Mouse (Mus musculus) left cerebral cortex, postnatal 10 days (tissue): ENCODE measurements around the gene Srp68. TPM values are rescaled to one million over a fixed set of nuclear protein-coding genes. Genes with fewer than 3 reads are reported as not detected.

Experiments used
- DNase-seq, 2 experiments: peaks; one replicate each; pipeline ENCODE4 v3.0.0; 2021 to 2022; ENCODE audit warnings: low spot score in 2 of 2, mixed read lengths in 1 of 2; ENCODE audit errors: extremely low spot score in 1 of 2
- intact Hi-C: fragments of 180-260 bp; cut with DNase I; formaldehyde crosslinking; loops from one replicate; pipeline ENCODE4 v1.15.1; 2025
- total RNA-seq, 2 experiments: library from RNA; stranded (reverse); gene quantifications; 2 replicates each; pipeline ENCODE4 v1.2.3; 2021

The Srp68 gene
- total RNA-seq, 2 experiments from 2014 or later, result 52.5 to 56.3 TPM

DNA sequence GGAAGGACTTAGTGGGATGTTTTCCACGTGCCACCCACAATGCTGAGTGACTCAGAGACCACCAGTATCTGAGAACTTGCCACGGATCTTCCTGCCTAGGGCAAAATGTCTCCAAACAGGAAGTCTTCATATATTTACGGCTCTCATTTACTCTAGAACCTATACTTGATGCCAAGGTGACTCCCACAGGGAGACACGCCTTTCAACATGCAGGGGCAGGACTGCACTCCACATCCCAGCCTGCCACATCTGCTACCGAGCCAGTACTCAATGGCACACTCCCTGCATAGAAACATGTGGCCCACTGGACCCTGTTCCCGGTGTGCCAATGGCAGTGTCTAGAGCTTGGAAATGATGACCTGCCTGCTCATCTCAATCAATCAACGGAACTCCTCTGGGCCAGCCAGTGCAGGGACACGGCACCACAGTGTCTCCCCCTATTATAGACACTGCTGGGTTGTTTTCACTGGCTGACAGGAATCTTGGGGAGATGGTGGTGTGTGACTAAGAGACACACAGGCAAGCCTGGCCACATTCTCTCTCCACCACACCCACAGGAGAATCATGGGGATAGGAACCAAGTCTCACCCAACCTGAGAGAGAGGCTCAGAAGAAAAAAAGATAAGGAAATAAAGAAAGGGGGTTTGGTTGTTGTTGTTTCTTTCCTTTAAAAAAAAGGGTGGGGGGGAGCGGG is 17.9 kb downstream of the Srp68 start:
- DNase-seq, result no peak
- intact Hi-C loops, result no loop called here

DNA sequence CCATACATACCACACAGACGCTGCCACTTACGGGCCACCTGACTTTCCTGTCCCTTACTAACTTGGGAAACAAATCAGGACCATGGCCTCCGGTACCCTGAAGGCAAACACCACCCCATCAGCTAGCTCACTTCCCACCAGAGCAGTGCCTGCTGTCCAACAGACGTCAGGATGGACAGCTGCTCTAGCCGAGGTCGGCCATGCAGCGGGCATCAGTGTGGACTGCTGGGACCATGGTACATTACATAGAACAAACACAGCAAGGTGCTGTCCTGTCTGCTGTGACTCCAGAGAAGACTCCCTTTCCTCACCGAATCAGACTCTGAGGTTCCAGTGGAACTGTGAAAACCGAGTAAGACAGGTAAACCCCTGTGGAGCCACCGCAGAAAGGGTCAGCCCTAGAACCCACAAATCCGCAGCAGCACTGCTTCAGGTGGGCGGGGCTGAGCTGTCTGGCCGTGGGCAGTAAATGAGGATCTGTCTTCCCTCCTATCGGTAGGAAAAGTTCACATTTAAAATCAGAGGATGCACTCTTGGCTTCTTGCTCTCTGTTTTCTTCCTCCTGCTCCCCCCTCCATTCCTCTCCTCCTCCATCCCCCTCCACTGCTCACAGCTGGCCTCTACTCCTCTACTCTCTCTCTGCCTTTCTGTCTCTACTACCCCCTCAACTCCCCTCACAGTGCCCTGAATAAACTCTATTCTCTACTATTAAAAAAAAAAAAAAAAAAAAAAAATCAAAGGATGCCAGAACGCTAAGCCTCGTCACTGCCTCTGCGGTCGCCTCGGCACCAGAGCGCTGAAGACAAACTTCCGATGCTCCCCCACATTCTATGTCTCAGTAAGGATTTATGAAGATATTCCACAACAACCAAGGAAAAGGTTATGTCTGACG is 18.7 kb downstream of the Srp68 start:
- intact Hi-C loops, result no loop called here

DNA sequence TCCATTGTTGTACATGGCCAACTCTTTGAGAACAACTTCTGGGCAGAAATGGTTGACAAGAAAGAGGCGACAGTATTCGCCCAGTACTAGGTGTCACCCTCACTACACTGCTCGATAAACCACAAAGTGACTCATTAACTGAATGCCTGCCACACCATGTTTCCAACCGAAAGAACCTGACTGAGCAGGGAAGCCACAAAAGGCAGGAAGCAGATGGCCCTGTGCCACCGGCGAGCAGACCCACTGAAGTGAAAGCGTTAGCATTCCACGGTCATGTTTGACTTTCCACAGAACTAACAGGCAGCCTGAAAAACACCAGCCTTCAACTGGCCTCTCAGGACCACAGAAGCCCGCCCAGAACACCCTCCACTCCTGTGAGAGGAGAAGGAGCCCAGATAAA is 19.4 kb downstream of the Srp68 start:
- no peak for DNase-seq
- intact Hi-C loops, result no loop called here

More for the DNA sequence above, 18.7 kb downstream of the Srp68 start:
- no peak for DNase-seq

DNA sequence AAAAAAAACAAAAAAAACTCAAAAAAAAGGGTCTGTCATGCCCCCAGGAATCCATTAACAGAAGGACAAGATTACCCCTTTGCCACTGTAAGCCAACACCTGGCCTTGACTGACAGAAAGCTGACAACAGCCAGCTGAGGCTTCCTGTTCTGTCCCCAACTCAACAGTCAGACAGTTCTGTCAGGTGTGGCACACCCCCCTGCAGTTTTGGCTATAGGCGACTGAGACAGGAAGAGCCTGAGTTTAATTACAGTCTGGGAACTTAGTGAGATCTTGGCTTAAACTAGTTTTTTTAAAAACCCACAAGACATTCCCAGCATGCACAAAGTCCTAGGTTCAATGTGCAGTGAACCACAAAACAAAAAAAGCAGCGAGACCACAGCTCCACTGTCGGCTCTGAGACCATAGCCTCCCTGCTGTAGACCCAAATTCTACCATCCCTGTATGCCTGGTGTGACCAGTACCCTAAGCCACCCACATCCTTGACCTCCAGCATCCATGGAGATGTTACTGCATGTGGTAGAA is 20.9 kb downstream of the Srp68 start:
- DNase-seq, result no peak
- intact Hi-C loops, result no loop called here

DNA sequence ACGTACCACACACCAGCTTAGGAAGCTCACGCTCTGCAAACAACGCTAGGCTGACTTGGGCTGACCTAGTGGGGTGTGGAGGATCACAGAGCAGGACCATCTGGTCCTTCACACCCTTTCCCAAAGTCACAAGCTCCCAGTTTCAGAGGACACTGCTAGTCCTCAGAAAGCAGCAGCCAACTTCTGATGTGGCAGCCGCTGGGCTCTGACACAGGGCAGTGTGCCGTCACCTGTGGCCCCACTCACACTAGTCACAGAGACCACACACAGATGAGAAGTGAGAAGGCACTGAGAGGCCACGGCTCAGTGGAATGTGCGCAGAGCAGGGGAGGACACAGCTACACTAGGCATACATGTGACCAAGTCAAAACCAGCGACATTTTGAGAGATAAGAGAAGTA is 23.1 kb downstream of the Srp68 start:
- intact Hi-C loops, result no loop called here
- DNase-seq, result no peak

DNA sequence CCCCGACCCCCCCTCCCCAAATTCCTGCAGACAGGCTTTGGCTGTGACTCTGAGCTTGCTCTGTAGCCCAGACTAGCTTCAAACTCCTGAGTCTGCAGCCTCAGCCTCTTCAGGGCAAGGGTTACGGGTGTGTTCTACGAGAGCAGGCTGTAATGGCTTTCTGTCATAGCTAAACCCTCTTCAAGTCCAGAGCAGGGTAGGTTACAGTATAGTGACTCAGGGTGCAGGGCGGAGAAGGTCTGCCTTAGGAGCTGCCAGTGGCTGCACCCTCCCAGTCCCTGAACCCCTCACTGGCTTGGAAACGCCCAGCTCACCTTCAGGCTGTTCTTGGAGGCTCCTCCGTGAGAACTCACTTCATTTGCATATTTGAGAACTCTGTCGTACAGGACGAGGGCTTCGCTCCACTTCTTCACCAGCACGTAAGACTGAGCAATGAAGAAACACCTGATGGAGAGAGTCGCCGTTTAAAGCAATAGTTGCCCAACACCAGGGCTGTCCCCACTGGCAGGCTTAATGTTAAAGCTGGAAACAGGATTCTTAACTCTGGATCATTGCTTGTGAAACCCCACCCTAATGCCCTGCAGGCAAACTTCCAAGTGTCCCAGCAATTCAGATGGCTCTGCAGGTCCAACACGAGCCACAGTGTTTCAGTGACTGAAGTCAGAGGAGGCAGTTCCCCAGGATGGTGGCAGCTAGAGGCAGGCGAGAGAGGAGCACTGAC is 26.4 kb downstream of the Srp68 start:
- intact Hi-C loops, result no loop called here
- no peak for DNase-seq

DNA sequence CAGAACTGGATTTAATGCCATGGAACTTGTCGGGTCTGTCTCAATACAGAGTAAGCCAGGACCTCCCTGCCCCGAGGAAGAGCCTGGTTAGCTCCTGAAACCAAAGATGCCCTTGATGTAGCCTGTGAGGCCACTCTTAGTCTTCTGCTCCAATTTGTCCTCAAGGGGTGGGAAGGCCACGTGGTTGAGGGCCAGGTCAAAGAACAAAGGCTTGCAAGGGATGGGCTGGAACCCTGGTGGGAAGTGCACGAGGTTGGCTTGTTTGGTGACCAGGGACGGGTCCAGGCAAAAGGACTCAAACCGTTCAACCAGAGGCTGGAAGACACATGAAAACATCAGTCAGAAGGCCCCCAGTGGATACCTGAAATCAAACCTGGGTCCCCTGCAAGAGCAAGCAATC is 28.4 kb downstream of the Srp68 start:
- intact Hi-C loops, result no loop called here
- no peak for DNase-seq

DNA sequence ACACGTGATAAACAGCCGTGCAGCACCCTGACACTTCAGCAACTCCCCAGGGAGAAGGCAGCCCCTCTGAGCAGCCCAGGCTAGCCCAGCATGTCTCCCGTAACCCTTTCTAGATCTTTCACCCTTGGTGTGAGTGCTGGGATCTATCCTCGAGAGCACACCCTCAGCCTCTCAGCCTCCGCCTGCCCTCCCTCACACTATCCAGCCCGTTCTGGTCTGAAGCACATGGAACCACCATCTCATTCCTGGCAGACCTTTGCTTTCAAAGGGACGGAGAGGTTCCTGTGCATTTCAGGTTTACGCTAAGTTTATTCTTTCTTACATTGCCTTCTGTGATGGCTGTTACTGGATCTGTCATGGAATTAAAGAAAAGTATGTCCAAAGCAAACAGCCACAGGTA is 29.4 kb downstream of the Srp68 start:
- intact Hi-C loops, result no loop called here
- no peak for DNase-seq

DNA sequence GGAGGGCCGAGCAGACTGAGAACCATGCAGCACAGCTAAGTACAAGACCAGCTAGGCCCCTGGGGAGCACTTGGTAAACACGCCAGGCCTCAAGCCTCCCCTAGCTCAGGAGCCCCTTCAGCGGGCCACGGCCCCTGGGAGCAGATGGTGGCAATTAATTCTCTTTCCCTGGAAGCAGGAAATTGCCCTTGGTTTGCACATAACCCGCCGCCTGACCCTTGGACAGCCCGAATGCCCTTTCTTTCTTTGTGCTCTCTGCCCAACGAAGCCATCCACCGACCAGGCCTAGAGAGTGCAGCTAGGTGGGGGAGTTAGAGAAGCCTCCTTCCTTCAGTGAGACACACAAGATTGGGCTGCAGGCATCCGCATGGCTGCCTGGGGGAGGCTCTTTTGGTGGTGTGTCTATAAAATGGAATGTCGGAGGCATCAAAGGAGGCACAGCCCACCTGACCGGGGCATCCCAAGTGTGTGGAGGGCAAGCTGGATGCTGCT is 32.2 kb downstream of the Srp68 start:
- DNase-seq, result no peak
- intact Hi-C loops, result no loop called here

DNA sequence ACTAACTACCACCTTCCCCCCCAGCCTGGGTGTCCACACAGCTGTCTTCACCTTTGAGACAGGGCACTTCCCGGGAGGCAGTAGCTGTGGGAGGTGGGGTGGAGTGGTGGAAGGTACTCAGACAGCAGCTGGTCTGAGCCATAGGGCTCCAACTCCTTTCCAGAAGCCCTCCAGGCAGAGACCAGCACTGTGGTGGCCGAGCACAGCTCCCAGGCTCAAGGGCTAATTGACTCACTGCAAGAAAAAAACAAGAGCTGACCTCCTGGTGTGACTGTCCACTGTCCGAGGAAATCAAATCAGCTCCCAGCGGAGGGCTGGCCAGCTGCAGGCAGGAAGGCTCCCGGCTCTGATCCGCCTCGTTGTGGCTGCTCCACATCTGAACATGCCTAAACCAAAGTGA is 34.2 kb downstream of the Srp68 start:
- intact Hi-C loops, result no loop called here
- peak in 1 of 2 experiments; percentile 61 for DNase-seq

DNA sequence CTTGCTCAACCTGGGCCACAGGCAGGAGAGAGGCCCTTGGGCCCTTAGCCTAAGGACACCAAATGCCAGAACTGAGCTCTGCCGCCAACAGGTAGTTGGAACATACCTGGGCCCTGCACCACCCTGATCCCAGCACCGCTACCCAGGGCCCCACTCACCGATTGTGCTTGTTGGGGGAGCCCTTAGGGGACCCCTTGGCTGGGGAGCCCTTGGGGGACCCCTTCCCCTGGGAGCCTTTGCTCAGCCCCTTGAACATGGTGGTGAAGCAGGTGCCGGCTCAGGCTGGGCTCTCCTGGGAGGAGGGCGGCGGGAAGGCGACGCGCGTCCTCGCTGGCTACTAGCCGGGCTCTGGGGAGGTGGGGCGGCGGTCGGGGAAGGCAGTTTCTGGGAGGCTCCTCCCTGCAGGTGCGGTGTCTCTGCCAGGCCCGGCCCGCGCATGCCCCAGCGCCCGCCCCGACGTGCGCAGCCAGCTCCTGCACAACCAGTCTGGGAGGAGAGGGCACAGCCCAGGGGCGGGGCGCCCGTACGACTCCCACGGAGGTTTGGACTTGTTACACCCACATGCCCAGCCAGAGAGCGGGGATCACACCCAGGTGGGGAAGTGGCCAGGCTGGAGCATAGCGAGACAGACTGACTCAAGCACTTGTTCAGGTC is 36.1 kb downstream of the Srp68 start, which contains the start of gene Evpl:
Evpl (minus strand) TSS at position 336 of the 654 bp plus-strand sequence.
- intact Hi-C loops, result no loop called here
- DNase-seq, result peak in 1 of 2 experiments; percentile 55

DNA sequence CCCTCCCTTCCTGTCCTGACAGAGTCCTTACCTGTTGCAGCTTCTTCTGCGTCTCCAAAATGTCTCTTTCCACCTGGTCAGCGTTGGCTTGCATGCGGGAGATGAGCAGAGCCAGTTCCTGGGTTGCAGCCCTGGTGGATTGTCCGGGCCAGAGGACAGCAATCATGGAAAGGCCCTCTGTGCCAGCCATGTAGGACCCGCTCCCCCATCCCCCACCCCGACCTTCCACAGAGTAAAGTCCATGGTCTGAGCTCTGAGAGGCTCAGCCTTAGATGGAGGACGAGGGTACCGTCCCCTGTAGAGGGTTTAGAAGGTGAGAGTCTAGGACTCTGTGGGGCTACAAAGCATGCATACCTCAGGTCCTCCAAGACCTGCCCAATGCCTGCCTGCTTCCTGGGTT is 39.1 kb downstream of the Srp68 start:
- DNase-seq, result no peak
- intact Hi-C loops, result no loop called here

DNA sequence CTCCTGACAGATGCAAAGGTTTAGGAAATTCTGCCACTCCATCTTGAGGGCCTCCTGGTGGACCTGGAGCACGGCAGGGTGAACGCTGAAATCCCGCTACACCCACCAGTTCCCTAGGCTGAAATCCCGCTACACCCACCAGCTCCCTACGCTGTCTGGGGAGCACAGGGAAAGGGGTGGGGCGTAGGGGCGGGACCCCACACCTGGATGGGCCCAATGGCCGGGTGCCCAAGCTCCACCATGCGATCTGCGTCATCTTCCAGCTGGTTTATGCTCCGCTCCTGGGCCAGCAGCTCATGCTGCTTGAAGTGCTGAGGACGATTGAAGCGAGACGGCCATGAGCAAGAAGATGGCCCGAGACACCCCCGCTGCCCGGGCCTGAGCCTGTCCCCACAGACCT is 41.6 kb downstream of the Srp68 start:
- no peak for DNase-seq
- intact Hi-C loops, result no loop called here

DNA sequence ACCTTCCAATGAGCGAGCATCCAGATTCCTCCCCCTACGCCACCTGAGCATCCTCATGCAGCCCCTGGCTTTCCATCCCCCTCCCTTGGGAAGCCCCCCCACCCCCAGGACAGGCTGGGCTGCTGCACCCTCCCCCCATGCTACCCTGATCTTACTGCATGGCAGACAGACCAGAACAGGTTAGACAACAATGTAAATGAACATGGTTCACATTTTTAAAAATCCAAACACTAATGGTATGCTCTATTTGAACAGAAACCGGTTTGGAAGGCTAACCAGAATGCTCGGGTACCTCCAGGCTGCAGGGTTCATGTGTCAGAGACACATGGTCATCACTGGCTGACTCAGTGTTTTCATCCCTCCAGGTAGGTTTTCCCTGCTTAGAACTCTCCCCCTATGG is 45.3 kb downstream of the Srp68 start:
- DNase-seq, result no peak
- intact Hi-C loops, result loop anchor here (5.0 kb wide), 2 partner anchors 64 to 224 kb away; no protein-coding TSS in a partner anchor

DNA sequence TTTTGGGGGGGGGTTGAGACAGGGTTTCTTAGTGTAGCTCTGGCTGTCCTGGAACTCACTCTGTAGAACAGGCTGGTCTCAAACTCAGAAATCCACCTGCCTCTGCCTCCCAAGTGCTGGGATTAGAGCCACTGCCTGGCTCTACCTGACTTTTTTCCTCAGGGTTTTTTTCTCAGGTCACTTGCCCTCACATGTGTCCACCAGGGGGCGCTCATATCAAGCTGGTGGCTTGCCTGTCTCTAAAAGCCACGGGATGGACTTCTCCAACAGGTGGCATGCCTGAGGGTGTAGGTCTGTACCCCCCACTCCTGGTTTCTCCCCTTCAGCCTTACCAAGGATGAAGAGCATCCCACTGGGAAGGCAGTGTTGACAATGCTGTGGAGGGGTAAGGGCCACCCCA is 47.6 kb downstream of the Srp68 start:
- intact Hi-C loops, result loop anchor here (5.0 kb wide), 2 partner anchors 66 to 226 kb away; no protein-coding TSS in a partner anchor
- peak in 1 of 2 experiments; percentile 81 for DNase-seq

DNA sequence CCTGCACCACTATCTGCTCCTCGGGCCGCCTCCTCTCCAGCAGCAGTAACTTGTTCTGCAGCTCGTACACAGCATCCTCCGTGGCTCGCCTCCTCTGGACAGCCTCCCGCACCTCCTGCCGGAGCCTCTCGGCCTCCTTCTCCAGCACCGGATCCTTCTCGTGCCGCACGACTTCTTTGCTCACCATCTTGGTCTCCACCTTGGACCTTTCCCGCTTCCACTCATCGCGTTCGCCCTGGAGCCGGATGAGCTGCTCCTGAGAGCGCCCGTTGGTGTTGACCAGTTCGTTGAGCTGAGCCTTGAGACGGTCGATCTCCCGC is 51.3 kb downstream of the Srp68 start:
- intact Hi-C loops, result no loop called here
- DNase-seq, result no peak

DNA sequence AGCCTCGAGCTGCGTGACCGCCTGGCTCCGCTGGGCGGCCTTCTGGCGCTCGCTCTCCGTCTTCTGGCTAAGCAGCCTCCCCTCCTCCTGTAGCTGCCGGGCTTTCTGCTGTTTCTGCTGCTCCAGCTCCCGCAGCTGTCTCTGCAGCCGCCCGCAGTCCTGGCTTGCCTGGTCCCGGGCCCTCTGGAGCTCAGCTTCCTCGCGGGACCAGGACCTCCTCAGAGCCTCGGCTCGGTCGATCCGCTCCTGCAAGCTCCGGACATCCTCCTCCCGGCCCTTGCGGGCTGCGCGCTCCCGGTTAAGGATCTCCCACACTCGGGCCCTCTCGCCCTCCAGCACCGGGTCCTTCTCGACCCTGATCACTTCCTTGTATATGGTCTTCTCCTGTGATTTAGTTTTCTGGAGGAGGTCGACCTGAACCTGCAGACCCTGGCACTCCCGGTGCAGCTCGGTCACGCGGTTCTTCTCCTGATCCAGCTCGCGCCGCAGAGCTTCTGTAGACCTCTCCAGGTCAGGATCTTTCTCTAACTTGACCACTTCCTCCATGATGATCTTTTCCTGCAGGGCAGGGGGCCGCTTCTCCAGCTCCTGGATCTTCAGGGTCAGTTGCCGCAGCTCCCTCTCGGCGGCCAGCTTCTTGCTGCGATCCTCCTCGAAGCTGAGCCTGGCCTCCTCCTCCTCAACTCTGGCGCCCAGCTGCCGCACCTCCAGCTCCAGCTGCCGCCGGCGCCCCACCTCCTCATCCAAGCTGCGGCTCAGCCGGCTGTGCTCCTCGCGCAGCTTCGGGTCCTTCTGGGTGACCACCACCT is 51.9 kb downstream of the Srp68 start:
- intact Hi-C loops, result no loop called here
- peak in 1 of 2 experiments; percentile 56 for DNase-seq

DNA sequence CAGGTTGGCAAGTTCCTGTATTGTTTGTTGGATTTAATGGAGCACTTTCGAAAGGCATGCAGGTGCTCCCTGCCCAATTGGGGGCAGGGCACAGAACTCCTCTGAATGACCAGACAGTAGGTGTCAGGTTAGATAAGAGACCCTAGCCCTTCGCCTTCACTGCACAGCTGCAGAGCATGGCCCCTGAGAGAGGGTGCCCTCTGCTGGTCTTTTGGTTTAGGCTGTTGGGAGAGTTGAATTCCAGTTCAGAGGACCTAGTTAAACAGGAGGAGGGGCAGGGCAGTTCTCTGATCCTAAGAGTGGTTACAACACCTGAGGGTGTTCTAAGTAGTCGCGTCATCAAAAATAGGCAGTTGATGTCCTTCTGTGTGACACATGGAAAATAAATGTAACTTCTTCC is 54.1 kb downstream of the Srp68 start:
- intact Hi-C loops, result no loop called here

More for the DNA sequence above, 54.1 kb downstream of the Srp68 start:
- peak in 1 of 2 experiments; percentile 78 for DNase-seq
